Mouse (Mus musculus) right cerebral cortex, adult 18-20 months (tissue): Measurements from ENCODE around the gene Ffar2.
A peak's percentile ranks its signal among the peaks of the same experiment; 100 is the strongest.

ENCODE experiments used
- DNase-seq: peaks from one replicate; pipeline ENCODE4 v3.0.0; 2022; ENCODE audit warnings: mixed read lengths

The Ffar2 gene

DNA sequence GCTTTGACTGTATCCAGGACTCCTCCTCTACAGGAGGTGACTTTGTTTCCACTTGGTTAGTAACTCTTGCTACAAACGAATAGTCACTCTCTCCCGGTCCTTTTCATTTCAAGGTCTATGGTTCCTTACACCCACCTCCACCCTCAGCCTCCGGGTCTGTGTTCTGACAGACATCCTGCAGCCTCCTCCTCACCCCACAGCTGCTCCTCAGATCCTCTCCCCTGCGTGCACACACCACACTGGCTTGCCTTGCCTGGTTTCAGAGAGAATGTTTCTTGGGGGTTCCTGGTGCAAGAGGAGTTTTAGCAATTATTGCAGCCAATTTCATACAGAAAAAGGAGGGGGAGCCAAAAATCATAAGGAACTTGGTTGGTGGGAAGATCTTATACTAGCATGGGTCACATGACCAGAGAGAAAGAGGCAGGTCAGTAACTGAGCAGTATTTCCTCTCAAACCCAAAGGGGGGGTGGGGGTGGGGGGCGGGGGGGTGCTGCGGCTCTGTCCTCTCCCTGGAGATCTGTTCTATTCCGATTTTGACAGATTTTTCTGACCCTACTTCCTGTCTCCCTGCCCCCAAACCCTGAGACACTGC lies 2.6 kb downstream of the Ffar2 start:
- no peak for DNase-seq

DNA sequence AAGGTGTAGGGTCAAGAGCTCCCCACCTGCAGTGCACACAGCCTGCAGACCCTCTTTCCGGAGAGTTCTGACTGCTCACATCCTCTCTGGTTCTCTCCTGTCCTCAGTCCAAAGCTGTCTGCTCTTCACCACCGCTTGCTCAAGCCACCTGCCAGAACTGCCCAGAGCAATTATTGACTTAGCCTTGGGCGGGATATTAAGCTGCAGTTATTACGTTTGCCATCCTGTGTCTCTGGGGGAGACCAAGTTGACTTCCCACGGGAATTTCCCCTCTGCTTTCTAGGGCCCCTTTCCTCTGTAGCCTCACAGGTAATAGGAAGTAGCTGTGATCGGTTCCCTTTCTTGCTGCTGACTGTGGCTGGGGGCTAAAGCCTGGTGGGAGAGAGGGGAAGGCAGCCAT lies 3.4 kb downstream of the Ffar2 start:
- DNase-seq = no peak

DNA sequence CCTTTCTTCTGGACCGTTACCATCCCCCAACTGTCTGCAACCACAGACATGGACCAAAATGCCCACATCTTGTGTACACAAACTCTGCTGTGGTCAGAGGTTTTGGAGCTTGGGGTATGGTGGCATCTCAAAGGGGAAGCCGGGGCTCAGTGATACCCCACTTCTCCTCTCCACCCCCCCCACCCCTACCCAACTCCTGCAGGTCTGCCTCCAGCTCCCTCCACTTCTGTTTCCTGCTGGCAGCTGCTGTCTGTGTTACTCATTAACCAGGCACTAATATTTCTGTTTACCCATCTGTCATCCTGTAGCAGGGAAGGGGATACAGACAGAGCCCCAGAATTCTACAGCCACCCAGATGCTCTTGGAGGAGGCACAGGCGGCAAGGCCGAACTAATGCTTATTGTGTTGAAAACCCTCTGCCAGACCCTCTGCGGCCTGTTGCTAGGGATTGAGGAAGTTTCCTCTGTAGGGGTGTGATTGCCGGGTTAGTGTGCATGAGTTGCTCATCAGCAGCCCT lies 11.2 kb downstream of the Ffar2 start:
- no peak for DNase-seq

DNA sequence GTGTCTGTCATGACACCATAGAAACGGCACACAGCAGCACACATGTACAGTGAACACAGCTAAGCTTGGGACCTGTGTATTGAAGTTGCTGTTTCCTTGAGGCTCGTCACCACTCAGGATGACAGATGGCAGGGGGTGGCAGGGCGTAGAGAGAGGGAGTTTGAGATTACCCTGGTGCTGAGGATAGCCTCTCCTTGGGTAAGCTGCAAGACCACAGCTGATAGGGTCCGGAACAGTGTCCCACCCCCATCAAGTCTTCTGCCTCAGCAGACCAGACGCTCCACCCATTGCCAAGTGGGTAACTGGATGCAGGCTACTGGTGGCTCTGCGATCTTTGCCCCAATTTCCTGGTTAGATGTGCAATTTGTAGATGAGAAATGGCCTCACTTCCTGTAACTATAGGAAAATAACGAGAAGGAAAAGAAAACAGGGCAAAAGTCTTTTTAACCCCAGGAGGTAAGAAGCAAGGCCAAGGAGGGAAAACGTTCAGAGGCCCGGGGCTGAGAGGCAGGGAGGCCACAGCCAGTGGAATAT lies 11.8 kb downstream of the Ffar2 start:
- DNase-seq = no peak

DNA sequence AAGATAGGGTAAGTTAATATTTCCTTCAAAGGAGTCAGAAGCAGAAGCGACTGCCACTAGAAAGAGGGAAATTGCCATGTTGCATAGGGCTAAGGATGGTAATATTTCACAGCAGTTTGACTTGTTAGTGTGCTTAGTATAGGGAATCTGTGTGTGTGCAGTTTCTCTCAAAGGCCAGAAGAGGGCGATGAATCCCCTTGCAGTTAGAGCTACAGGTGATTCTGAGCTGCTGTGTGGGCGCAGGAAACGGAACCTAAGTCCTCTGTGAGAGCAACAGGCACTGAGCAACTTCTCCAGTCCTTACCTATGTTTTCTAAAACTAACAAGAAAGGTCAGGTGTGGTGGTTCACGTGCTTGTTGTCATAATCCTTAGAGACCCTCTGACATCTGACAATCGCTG lies 13.3 kb downstream of the Ffar2 start:
- DNase-seq = no peak

DNA sequence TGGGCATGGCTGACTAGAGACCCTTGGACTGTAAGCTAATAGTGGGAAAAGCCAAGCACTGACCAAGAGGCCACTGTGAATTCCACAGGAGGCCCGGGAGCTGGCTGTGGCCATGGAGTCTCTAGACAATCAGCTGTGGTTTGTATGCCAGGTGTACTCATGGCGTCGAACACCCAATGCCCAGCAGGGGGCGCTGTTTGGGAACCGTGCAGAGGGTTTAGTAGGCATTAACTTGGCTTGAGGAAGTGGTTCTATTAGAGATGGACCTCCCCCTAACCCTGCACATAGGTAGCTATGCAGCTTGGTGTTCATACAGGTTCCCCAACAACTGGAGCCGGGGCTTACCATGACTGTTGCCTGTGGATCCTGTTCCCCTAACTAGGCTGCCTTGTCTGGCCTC lies 17.7 kb downstream of the Ffar2 start:
- no peak for DNase-seq

DNA sequence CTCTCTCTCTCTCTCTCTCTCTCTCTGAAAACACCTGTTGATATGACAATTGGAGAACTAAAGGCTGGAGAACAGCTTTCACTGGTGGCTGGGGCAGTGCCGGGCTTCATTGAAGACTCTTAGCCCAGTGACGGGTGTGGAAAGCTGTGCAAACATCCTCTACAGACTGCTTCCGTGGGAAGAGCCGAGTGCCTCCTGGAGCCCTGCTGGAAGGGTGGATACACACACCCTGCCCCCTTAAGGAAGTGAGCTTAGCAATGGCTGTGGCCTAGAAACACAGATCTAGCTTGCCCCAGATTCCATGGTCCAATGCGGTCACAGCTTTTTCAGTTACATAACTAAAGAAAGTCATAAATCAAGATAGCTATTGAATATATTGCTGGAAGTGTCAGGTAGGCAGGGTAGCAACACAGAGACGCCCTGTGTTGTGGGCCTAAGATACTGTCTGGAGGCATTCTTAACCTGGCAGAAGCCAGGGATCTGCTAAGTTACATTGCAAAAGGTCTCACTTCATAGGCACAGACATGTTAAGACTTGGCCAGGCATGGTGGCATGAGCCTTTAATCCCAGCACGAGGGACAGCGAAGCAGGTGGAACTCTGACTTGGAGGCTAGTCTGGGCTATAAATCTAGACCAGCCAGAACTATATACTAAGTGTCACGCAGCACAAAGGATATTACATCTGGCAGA lies 19.4 kb downstream of the Ffar2 start:
- no peak for DNase-seq

DNA sequence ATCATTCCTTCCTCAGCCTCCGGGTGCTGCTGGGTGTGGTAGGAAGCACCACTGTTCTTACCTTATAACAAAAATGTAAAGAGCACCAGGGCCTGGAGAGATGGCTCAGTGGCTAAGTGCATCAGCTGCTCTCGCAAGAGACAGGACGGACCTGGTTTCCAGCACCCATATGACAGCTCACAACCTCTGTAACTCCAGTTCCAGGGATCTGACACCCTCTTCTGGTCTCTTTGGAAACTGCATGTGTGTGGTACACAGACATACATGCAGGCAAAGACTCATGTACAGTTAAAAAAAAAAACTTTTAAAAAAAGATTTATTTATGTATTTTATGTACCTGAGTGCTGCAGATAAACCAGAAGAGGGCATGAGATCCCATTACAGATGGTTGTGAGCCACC lies 20.3 kb downstream of the Ffar2 start:
- no peak for DNase-seq

DNA sequence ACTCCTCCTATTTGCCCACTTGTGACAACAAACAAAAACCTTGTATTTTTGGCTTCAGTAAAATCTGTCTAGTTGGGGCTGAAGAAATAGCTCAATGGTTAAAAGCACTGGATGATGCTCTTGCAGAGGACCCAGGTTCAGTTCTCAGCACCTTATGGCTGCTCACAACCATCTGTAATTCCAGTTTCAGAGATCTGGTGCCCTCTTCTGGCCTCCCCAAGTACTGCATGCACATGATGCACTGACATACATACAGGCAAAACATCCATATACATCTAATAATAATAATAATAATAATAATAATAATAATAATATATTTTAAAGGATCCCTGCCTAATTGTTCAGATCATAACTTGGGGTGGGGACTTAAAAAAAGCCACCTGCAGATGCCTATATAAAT lies 22.9 kb downstream of the Ffar2 start:
- no peak for DNase-seq

DNA sequence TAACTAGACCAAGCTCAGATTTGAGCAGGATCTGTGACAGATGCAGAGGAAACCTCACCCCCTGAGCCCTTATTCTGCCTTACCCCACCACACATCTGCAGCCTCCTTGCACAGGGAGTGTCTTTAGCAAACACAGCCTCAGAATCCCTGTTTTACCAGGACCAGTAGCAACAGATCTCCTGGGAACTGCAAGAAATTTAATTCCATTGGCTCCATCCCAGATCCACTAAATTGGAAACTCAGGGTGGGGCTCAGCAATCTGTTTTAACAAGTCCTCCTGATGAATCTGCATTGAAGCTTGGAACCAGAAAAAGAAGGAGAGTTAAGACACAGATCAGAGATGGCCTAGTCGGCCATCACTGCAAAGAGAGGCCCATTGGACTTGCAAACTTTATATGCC lies 26.8 kb downstream of the Ffar2 start:
- DNase-seq = peak; percentile 33

DNA sequence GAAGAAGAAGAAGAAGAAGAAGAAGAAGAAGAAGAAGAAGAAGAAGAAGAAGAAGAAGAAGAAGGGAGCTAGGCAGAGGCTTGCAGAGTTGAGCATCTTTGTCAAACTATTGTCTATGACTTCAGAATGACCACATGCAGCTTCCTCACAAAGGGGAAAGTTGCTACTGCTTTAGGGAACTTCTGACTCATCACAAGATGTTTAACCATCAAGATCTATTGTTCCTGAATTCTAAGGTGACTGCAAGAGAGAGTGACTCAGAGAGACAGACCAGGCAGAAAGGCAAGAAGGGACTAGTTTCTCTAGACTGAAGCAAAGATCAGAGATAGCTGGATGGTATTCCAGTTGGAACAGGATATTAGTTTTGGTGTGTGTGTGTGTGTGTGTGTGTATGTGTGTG lies 28.7 kb downstream of the Ffar2 start:
- no peak for DNase-seq

DNA sequence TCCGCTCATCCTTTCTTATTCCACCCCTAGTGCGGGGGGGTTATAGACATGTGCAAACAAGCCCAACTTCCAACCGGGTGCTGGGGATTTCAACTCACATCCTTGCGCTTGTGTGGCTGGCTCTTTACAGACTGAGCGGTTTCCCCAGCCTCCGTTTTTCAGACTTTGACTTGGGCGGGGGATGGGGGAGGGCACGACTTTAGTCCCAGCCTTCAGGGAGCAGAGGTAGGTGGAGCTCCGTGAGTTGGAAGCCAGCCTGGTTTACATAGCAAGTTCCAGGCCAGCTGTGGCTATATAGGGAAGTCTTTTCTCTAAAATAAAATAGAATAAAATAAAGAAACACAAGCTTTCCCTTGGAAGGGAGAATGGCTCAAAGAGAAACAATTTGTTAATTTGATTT lies 31.7 kb downstream of the Ffar2 start:
- DNase-seq = no peak

DNA sequence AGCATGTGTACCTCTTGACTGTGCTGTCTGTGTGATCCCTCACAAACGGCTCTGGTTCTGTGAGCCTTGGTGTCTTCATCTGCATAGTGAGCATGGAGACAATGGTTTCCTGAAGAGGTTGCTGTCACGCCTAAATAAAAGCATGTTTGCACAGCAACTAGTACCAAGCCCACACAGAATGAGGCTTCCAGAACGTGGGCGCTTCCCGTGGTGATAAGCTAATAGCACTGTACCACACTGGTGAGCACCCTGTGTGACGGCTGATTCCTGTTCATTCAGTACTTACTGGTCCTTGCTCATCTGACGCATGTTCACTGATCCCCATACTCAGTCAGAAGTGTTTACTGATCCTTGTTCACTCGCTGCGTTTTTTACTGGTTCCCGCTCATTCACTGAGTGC lies 33.4 kb downstream of the Ffar2 start:
- DNase-seq = no peak

DNA sequence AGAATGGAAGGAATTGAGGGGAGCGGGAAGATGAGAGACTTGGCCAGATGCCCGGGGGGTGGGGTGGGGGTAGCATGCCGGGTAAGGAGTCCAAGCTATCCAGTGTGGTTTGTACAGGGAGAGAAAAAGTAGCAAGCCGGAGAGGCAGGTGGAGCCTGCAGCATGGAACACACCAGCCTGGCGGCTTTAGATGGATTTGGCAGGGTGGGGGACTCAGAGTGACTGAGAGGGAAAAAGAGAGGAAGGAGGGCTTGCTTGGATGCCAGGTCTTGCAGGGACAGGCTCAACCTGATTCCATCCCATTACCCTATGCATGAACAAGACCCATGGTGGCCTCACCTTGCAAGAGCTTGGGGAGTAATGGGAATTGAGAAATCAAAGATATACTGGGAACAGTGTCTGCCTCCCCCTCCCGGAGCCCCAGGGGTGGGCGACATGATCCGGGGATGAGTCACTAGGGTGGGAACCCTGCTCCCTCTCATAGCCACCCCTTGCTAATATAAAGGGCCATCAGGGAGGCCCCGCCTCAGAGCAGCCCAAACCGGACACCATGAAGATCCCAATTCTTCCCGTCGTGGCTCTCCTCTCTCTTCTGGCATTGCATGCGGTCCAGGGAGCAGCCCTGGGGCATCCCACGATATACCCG lies 36.1 kb downstream of the Ffar2 start, which contains the start of gene Krtdap:
Gene Krtdap, plus strand, starts transcription at position 520 of the 646 bp plus-strand sequence.
- DNase-seq = no peak

DNA sequence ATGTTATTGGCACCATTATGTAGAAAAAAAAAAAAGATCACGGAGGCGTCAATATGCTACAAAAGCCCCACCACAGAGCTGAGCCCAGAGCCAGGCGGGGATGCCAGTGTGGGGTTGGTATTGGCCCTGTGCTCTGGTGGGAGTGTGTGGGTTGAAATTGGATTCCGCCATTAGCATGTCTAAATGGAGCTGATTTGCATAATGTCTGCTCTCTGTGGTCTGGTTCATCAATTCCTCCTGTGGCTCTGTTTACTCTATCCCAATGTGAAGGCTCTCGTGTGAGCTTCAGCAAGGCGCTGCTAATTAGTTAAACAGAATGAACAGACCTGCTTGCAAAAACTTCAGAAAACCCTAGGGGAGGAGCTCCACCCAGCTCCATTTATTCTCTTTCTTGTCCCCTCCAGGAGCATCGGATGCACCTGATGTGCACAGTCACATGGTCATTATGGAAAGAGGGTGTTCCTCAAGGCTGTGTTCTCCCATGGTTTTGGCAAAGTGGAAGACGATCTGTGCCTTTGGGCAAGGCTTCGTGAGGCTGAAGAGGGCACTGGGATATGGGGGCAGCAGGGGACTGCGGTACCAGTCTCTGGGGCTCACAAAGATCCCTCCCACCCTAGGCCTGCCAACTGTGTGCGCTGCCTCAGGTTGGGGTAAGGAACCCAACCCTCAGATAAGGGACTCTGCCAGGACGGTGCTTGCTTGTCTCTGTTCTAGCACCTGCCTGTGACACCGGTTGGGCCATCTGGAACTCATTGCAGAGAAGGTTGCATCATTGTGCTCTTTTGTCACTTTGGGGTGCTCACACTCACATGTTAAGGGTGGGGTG lies 37.6 kb downstream of the Ffar2 start:
- DNase-seq = no peak

DNA sequence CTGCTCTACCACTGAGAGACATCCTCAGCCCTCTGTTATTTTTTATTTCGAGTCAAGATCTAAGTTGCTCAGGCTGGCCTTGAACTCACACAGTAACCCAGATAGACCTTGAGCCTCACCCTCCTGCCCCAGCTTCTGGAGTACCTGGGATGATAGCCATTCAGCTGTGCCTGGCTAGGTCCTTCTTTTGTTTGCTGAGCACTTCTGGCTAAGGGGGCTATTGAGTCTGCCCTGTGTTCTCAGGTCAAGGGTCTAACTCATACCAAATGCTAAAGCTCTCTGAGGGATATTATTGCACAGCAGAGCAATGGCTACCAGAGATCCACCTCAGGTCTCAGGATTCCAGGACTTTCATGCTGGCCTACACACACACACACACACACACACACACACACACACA lies 38.4 kb downstream of the Ffar2 start:
- DNase-seq = no peak

DNA sequence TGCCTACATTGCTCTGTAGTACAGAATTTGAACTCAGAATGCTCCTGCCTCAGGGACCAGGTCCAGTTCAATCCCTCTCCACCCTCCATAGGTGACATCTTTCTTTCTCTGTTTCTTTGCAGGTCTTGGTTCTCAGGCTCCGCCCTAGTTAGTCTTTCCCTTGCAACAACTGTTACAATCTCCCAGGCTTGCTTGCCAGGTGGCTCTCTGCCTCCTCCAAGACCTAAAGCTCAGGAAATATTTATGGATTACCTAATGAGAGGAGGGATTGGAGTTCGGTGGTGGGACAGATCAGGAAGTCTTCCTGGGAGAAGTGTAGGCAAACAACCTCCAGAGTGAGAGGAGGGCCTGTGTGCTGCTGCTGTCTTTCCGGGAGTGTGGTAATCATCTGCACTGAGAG lies 40.9 kb downstream of the Ffar2 start:
- no peak for DNase-seq

DNA sequence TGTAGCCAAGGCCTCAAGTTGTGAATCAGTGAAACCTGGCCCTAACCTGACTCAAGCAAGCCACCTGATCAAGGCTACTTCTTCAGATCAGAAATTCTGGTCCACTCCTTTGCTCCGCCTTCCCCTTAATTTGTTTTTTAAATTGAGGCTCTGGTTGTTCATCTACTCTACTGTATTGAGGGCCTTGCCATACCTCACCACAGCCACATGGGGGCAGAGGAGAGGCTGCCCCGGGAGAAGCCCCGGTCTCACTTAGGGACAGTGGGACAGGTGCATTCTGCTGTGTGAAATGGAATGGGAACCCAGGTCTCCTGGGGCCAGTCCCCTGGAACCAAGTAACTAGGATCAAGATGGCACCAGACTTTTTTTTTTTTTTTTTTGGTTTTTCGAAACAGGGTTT lies 41.8 kb downstream of the Ffar2 start:
- DNase-seq = no peak

DNA sequence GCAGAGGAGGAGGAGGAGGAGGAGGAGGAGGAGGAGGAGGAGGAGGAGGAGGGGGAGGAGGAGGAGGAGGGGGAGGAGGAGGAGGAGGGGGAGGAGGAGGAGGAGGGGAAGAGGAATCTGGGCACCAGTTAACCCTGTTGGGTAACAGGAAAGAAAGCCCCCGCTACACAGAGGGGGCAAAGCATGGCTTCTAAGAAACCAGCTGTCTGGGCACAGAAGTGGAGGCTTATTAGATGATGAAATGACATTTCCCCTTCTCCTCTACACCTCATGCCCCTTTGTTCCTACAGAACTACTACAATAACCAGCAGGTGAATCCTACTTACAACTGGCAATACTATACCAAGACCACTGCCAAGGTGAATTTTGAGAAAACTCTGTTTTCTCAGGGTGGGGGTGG lies 45.7 kb downstream of the Ffar2 start:
- DNase-seq = no peak

DNA sequence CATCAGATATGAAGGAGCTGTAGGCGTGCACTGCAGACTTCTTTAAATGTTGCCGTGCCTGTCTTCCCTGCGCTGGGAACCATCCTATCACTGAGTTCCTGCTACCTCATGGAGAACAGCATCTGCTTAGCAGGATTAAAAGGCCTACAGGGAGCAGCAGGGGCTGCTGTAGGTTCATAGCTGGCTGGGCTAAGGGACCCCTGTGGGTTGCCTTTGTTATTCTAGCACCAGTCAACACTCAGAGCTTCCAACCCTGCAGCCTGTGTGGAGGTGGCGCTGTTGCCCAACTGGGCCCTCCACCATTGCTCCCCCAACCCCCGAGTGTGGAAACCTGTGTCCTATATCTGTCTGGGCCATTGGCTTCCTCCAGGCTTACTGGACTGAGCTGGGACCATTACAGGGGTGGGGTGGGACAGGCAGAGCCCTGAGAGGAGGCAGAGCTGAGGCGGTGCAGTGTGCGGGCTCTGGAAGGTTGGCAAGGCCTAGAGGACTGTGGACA lies 46.4 kb downstream of the Ffar2 start:
- no peak for DNase-seq

DNA sequence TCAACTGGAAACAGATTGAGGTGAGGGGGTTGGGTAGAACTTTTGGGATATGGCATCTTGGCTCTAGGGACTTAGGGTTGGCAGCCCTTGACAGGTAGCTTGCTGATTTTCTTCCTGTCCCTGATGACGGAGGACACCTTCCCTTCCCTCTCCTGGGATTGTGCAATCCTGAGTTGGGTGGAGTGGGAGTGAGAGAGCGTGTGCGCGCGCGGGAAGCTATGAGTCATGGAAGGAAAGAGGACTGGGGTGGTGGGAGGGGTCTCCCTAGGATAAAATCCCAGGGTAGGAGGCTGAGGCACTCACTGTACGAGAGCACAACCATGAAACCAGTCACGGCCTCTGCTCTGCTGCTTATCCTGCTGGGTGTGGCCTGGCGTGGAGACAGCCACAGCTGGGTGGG lies 47.5 kb downstream of the Ffar2 start:
- DNase-seq = peak; percentile 48

DNA sequence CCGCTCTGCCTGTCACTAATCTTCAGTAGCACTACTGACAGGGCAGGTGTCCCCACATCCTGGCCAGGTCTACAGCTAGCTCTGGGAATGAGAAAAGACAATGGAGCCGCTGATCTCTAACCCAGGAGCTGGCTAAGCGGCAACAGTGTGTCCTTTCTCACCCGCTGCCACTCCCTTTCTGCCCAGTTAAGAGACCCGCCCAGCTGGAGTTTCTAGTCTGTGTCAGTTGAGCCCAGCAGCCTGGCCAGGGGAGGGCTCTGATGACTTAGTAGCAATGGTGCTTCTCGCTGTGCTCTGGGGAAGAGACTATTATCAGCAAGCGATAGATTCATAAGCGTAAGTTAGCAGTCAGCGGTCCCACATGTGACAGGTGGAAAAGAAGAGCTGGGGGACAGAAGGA lies 54.3 kb downstream of the Ffar2 start:
- DNase-seq = no peak
